Mouse (Mus musculus) E14TG2a.4 (cell line): Measurements from ENCODE around the gene Gga1.

Experiments
- CTCF ChIP-seq: conservative IDR thresholded peaks from 2 replicates; pipeline ENCODE4 v1.5.1; 2014; ENCODE audit warnings: low read length
- NANOG ChIP-seq: IDR thresholded peaks from 2 replicates; pipeline ENCODE4 v1.6.1; 2014; ENCODE audit warnings: borderline replicate concordance, low read length, mixed read lengths

- TF ChIP-seq CTCF (no peak), NANOG (no peak)
Observed at GRCm38 (mm10) chr15:78840241-78840640, 36.7 kb upstream of the Gga1 start.
